Mouse (Mus musculus) olfactory bulb, adult 2 months (tissue): ENCODE data around the gene Zfp467. TPM values are rescaled to one million over a fixed set of nuclear protein-coding genes. Genes with fewer than 3 reads are reported as not detected.
A peak's percentile ranks its signal among the peaks of the same experiment; 100 is the strongest.

Experiments used
- H3K27ac ChIP-seq: fragments of 200-500 bp; 2 replicates; pipeline ENCODE4 v1.5.1; 2012; ENCODE audit warnings: low read depth, low read length; ENCODE audit not compliant: insufficient read depth
- H3K4me1 ChIP-seq: fragments of 200-500 bp; 2 replicates; pipeline ENCODE4 v1.6.1; 2012; ENCODE audit warnings: low read length; ENCODE audit not compliant: control insufficient read depth, insufficient read depth
- H3K4me3 ChIP-seq: fragments of 200-500 bp; 2 replicates; pipeline ENCODE4 v1.5.1; 2012; ENCODE audit warnings: mild to moderate bottlenecking, low read depth, low read length, moderate library complexity; ENCODE audit not compliant: insufficient read depth
- CTCF ChIP-seq: fragments of 200-500 bp; IDR thresholded peaks from 2 replicates; pipeline ENCODE4 v1.5.1; 2012; ENCODE audit warnings: low read depth, mild to moderate bottlenecking, low read length, moderate library complexity; ENCODE audit not compliant: insufficient read depth
- POLR2A ChIP-seq: fragments of 200-500 bp; IDR thresholded peaks from 2 replicates; pipeline ENCODE4 v1.6.1; 2012; ENCODE audit warnings: mild to moderate bottlenecking, low read depth, low read length, moderate library complexity; ENCODE audit not compliant: insufficient read depth
- WGBS: fragments of 180-500 bp; shearing (Covaris S2); methylation state at CpG from one replicate; pipeline ENCODE4 v1.1.7; 2018; 5-methylcytosine and 5-hydroxymethylcytosine counted together
- polyA plus RNA-seq: library from polyadenylated mRNA; stranded (reverse); fragments of >200 nt; gene quantifications from 2 replicates; pipeline ENCODE4 v1.2.4, GENCODE M21; 2012; ENCODE audit warnings: low replicate concordance; ENCODE audit not compliant: missing spikeins, insufficient read depth, insufficient read length

Gene Zfp467
- polyA plus RNA-seq, 1 experiment: not detected

- Histone ChIP-seq H3K4me1 (peaks cover 15% of the 10 kb centered on the region), H3K4me3 (no peak overlapping the region), H3K27ac (no peak overlapping the region)
- TF ChIP-seq POLR2A (no peak), CTCF (no peak)
- WGBS: 96% methylated on average over 5 of the region's 5 CpGs
These were observed 41.6 kb downstream of the Zfp467 start for GRCm38 (mm10) chr6:48404071-48404470.

GRCm38 (mm10) chr6:48399906-48400305 is 45.7 kb downstream of the Zfp467 start:
- Histone ChIP-seq H3K4me3 (no peak overlapping the region), H3K27ac (no peak overlapping the region), H3K4me1 (peaks cover 17% of the 10 kb centered on the region)
- 97% methylated on average over 5 of the region's 5 CpGs for WGBS
- no peak for TF ChIP-seq CTCF
- TF ChIP-seq POLR2A: no peak

DNA sequence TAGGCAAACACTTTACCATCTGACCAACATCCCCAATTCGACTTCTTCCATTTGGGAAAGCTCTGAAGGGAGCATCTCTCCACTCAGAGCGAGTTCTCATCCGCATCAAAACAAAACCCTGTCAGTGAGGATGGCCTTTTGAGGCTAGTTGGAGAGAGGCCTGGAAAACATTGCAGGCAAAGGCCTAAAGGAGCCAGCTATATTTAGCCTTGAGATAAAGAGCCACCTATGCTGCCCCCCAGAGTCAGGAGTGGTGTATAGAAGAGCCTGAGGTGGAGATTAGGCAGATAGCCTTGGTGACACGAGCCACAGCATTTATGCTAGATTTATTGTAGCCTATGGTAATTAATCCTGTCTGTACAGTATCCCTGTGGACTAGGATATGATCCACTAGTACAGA is 48.3 kb downstream of the Zfp467 start:
- Histone ChIP-seq H3K27ac (no peak overlapping the region), H3K4me1 (peaks cover 12% of the 10 kb centered on the region), H3K4me3 (no peak overlapping the region)
- TF ChIP-seq POLR2A (no peak), CTCF (no peak)
- 44% methylated on average over 4 of the region's 4 CpGs for WGBS

DNA sequence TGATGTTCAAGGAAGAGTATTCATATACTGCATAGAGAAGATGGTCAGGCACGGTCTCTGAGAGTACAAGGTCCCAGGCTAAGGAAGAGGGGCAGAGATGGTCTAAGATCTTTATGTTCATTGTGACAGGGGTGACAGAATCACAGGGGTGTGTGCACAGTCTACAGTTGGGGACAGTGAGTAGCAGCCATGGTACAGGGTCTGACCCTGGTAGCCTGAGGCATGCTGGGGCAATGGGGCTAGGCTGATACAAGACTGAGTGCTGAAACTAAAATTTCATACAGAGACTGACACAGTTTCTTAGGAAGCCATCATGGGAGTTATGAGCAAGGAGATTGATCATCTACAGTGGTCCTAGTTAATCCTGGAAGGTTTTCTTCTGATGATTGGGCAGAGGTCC is 48.9 kb downstream of the Zfp467 start:
- TF ChIP-seq POLR2A (no peak), CTCF (no peak)
- H3K27ac ChIP-seq: no peak overlapping the region
- H3K4me1 ChIP-seq: peaks cover 10% of the 10 kb centered on the region
- WGBS: 97% methylated on average over 1 of the region's 1 CpGs
- no peak overlapping the region for H3K4me3 ChIP-seq

DNA sequence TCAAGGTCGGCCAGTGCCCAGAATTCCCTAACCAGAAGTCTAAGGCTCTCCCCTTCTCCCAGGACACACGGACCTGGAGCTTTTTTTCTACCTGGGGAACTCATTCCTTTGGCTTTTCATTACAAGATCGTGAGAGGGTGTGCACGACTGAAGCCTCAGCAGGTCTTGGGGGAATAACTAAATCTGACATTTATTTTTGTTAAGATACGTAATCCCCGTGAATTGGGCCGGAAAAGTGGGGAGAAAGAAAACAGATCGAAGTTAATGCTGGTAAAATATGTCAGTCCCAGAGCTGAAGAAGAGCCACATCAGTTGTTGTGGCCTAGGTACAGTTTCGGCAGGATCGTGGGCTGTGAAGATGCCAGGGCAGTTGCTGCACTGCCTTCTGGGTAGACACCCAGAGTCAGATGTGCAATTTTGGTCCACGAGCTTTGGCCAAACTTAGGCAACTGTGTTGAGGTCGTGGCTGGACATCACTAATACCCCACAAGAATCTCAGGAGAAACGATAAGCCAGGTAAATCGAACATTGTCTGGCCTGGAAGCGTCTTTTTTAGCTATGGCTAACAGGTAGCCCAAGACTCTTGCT is 49.5 kb downstream of the Zfp467 start:
- Histone ChIP-seq H3K4me3 (peak overlapping the region; percentile 68), H3K4me1 (peaks cover 9% of the 10 kb centered on the region), H3K27ac (peak overlapping the region; percentile 79)
- WGBS: 20% methylated on average over 15 of the region's 15 CpGs
- TF ChIP-seq CTCF (no peak), POLR2A (0 out of 2 replicates have a peak, but pooled peaks have one; percentile 2)

DNA sequence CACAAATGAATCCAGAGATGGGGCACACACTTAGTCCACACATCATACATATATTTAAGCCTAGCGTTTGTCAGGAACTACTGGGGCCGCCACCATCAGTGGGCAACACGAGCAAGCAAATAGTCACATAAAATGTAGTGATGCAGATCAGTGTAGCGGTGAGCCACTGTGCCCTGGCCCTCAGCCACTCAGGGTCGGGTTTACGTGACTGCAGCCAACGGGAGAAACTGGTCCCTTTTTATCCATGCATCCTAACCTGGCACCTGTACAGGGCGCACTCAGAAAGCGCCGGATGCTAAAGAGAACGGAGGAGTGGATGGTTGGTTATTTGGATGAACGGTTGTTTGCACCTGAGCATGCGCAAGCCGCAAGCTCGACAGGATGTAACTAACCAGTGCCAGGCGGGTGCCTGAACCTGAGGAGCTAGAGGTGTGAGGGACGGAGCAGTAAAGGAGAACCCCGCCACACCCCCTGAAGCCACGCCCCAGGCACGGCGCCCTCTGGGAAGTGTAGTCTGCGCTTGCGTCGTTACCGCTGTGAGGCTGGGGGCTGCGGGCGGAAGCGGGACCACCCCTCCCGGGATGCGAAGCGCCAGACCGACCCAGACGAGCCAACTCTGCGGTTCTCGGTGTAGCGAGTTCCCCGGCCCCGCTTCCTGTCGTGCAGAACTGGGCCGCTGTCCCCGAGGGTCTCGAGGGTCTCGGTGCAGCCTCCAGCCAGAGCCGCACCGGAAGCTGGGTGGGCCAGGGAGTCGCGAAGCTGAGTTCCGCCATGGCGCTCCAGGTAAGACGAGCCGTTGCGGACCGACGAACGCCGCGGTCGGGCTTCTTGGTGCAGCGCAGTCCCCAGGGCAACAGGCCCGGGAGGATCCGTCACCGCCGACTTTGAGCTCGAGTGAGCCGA is 50.3 kb downstream of the Zfp467 start, which contains the start of gene Krba1:
TSS of gene Krba1 (plus strand) at position 482 of the 903 bp plus-strand sequence.
- WGBS: under 1% methylated on average over 65 of the region's 65 CpGs

DNA sequence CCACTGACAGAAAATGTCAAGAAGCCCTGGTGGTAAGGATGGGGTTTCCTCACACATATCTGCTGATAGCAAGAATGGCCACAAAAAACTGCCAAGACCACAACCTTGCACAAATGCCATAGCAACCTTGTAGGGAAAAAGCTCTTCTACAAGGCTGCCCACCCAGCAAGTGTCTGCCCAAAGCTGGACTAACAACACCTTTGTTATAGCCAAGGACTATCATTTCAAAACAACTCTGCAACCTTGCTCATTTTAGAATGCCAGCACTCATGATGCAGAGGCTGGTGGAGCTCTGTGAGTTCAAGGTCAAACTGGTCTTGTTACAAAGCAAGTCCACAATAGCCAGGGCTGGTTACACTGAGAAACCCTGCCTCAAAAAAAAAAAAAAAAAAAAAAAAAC is 51.8 kb downstream of the Zfp467 start:
- H3K27ac ChIP-seq: no peak overlapping the region
- H3K4me1 ChIP-seq: peaks cover 5% of the 10 kb centered on the region
- no peak overlapping the region for H3K4me3 ChIP-seq
- TF ChIP-seq CTCF (no peak), POLR2A (no peak)

More for the DNA sequence above, 50.3 kb downstream of the Zfp467 start, which contains the start of gene Krba1:
- TF ChIP-seq POLR2A (peak; percentile 33; the same call in 1 of the 2 replicates), CTCF (no peak)
- peak within 1 kb of the TSS; percentile 68 for H3K4me3 ChIP-seq
- peaks cover 5% of the 10 kb centered on the region for H3K4me1 ChIP-seq
- peak within 1 kb of the TSS; percentile 79 for H3K27ac ChIP-seq

GRCm38 (mm10) chr6:48388221-48388620 is 57.4 kb downstream of the Zfp467 start:
- 75% methylated on average over 3 of the region's 3 CpGs for WGBS
- no peaks in the 10 kb centered on the region for H3K4me1 ChIP-seq
- H3K27ac ChIP-seq: no peak overlapping the region
- no peak overlapping the region for H3K4me3 ChIP-seq
- TF ChIP-seq CTCF: no peak
- no peak for TF ChIP-seq POLR2A

Other genes starting within 250 kb of the Zfp467 start
- gene Krba1, start 50.2 kb downstream of the Zfp467 start, polyA plus RNA-seq: 129 TPM in 1 of 2 replicates, not detected in the other
- gene Sspo, start 2.4 kb upstream of the Zfp467 start, polyA plus RNA-seq: not detected in 2 replicates
- gene Atp6v0e2, start 91.8 kb upstream of the Zfp467 start, polyA plus RNA-seq: 480 TPM in 1 of 2 replicates, not detected in the other
- gene Lrrc61, start 109.0 kb upstream of the Zfp467 start, polyA plus RNA-seq: not detected in 2 replicates
- gene Rarres2, start 127.0 kb upstream of the Zfp467 start, polyA plus RNA-seq: not detected in 2 replicates
- not detected in 2 replicates for gene Gm45021, start 143.8 kb upstream of the Zfp467 start, polyA plus RNA-seq
- not detected in 2 replicates for gene Repin1, start 148.1 kb upstream of the Zfp467 start, polyA plus RNA-seq
- gene Gm44965, start 148.1 kb upstream of the Zfp467 start, polyA plus RNA-seq: not detected in 2 replicates
- gene Zfp775, start 156.2 kb upstream of the Zfp467 start, polyA plus RNA-seq: not detected in 2 replicates
- not detected in 2 replicates for gene AI854703, start 180.9 kb upstream of the Zfp467 start, polyA plus RNA-seq
- gene Gimap8, start 201.4 kb upstream of the Zfp467 start, polyA plus RNA-seq: not detected in 2 replicates
- gene Gimap9, start 230.3 kb upstream of the Zfp467 start, polyA plus RNA-seq: not detected in 2 replicates
- gene Gimap4, start 238.7 kb upstream of the Zfp467 start, polyA plus RNA-seq: not detected in 2 replicates